Mouse (Mus musculus) MEL (cell line): ENCODE measurements around the gene Prrg2.

ENCODE experiments used
- CTCF ChIP-seq, 3 experiments: IDR thresholded peaks in 2 of 3; conservative IDR thresholded peaks in 1 of 3; 2 replicates each; pipeline ENCODE4 v1.5.1; 2011 to 2012; ENCODE audit warnings: low read length in 3 of 3, low read depth in 2 of 3, mild to moderate bottlenecking in 2 of 3, improper control_type of control experiment in 1 of 3, inconsistent platforms in 1 of 3, mixed read lengths in 1 of 3, moderate library complexity in 1 of 3; ENCODE audit not compliant: control insufficient read depth in 1 of 3, insufficient read depth in 1 of 3, poor library complexity in 1 of 3, severe bottlenecking in 1 of 3
- ELF1 ChIP-seq: IDR thresholded peaks from 2 replicates; pipeline ENCODE4 v1.6.1; 2014; ENCODE audit warnings: low read depth, mild to moderate bottlenecking, inconsistent platforms, low read length, improper control_type of control experiment, moderate library complexity
- GABPA ChIP-seq: IDR thresholded peaks from 2 replicates; pipeline ENCODE4 v1.6.1; 2012; ENCODE audit warnings: low read depth, mild to moderate bottlenecking, inconsistent platforms, low read length, improper control_type of control experiment, moderate library complexity
- HCFC1 ChIP-seq: IDR thresholded peaks from 2 replicates; pipeline ENCODE4 v1.6.1; 2012; ENCODE audit warnings: low read depth, mild to moderate bottlenecking, inconsistent platforms, low read length, improper control_type of control experiment, moderate library complexity
- MAX ChIP-seq: IDR thresholded peaks from 2 replicates; pipeline ENCODE4 v1.6.1; 2011; ENCODE audit warnings: low read length, improper control_type of control experiment
- MAZ ChIP-seq: IDR thresholded peaks from 2 replicates; pipeline ENCODE4 v1.6.1; 2012; ENCODE audit warnings: low read depth, mild to moderate bottlenecking, inconsistent platforms, low read length, improper control_type of control experiment
- POLR2A ChIP-seq, 2 experiments: IDR thresholded peaks; 2 replicates each; pipeline ENCODE4 v1.6.1; 2011 to 2012; ENCODE audit warnings: low read length in 2 of 2, mild to moderate bottlenecking in 2 of 2, control low read depth in 1 of 2, improper control_type of control experiment in 1 of 2, low read depth in 1 of 2, moderate library complexity in 1 of 2; ENCODE audit not compliant: control insufficient read depth in 1 of 2, insufficient read depth in 1 of 2, poor library complexity in 1 of 2
- TCF12 ChIP-seq: IDR thresholded peaks from 2 replicates; pipeline ENCODE4 v1.6.1; 2014; ENCODE audit warnings: low read depth, mild to moderate bottlenecking, inconsistent platforms, low read length, improper control_type of control experiment, moderate library complexity
- USF1 ChIP-seq: IDR thresholded peaks from 2 replicates; pipeline ENCODE4 v1.6.1; 2014; ENCODE audit warnings: low read depth, mild to moderate bottlenecking, inconsistent platforms, low read length, improper control_type of control experiment, moderate library complexity
- ZKSCAN1 ChIP-seq: IDR thresholded peaks from 2 replicates; pipeline ENCODE4 v1.6.1; 2012; ENCODE audit warnings: low read depth, mild to moderate bottlenecking, inconsistent platforms, low read length, improper control_type of control experiment, moderate library complexity
- ZMIZ1 ChIP-seq: IDR thresholded peaks from 2 replicates; pipeline ENCODE4 v1.6.1; 2012; ENCODE audit warnings: low read depth, mild to moderate bottlenecking, inconsistent platforms, low read length, improper control_type of control experiment, moderate library complexity
- ZNF384 ChIP-seq: IDR thresholded peaks from 2 replicates; pipeline ENCODE4 v1.6.1; 2012; ENCODE audit warnings: low read depth, mild to moderate bottlenecking, inconsistent platforms, low read length, improper control_type of control experiment

GRCm38 (mm10) chr7:45038411-45038810 lies 24.1 kb downstream of the Prrg2 start:
- no peak for TF ChIP-seq MAX
- TF ChIP-seq ZMIZ1: no peak
- no peak for TF ChIP-seq HCFC1
- no peak for TF ChIP-seq TCF12
- no peak for TF ChIP-seq POLR2A (IDR thresholded peaks at IDR 0.05; ENCODE audit: control insufficient read depth in 1 of 2, insufficient read depth in 1 of 2, low read depth in 1 of 2, low read length in 2 of 2, poor library complexity in 1 of 2)
- no peak for TF ChIP-seq ZKSCAN1
- no peak for TF ChIP-seq CTCF (IDR thresholded peaks at IDR 0.05 in 2 of 3, conservative IDR thresholded peaks at IDR 0.05 in 1 of 3; ENCODE audit: control insufficient read depth in 1 of 3, insufficient read depth in 1 of 3, low read depth in 2 of 3, low read length in 3 of 3, poor library complexity in 1 of 3, severe bottlenecking in 1 of 3)
- TF ChIP-seq ZNF384: no peak
- TF ChIP-seq USF1: no peak
- no peak for TF ChIP-seq GABPA
- no peak for TF ChIP-seq MAZ
- TF ChIP-seq ELF1: no peak
